Mouse (Mus musculus) left cerebral cortex, postnatal 10 days (tissue): Measurements from ENCODE around the gene Tgfbi. TPM values are rescaled to one million over a fixed set of nuclear protein-coding genes. Genes with fewer than 3 reads are reported as not detected.
A peak's percentile ranks its signal among the peaks of the same experiment; 100 is the strongest.

ENCODE experiments used
- DNase-seq, 2 experiments: peaks; one replicate each; pipeline ENCODE4 v3.0.0; 2021 to 2022; ENCODE audit warnings: low spot score in 2 of 2, mixed read lengths in 1 of 2; ENCODE audit errors: extremely low spot score in 1 of 2
- intact Hi-C: fragments of 180-260 bp; cut with DNase I; formaldehyde crosslinking; loops from one replicate; pipeline ENCODE4 v1.15.1; 2025
- total RNA-seq, 2 experiments: library from RNA; stranded (reverse); gene quantifications; 2 replicates each; pipeline ENCODE4 v1.2.3; 2021

Gene Tgfbi
- total RNA-seq, 2 experiments from 2014 or later, result 3.5 to 4.0 TPM

GRCm38 (mm10) chr13:56622201-56622757, 13.0 kb downstream of the Tgfbi start:
- no peak for DNase-seq
- intact Hi-C loops, result no loop called here

- no peak for DNase-seq
- intact Hi-C loops, result no loop called here
Observed at GRCm38 (mm10) chr13:56626524-56626923, 17.2 kb downstream of the Tgfbi start.

- DNase-seq, result no peak
- intact Hi-C loops, result no loop called here
Observed at GRCm38 (mm10) chr13:56630081-56630480, 20.8 kb downstream of the Tgfbi start.

- intact Hi-C loops, result no loop called here
- no peak for DNase-seq
Observed at GRCm38 (mm10) chr13:56630552-56630951, 21.2 kb downstream of the Tgfbi start.

- DNase-seq, result no peak
- intact Hi-C loops, result no loop called here
Observed at GRCm38 (mm10) chr13:56631332-56631731, 22.0 kb downstream of the Tgfbi start.

GRCm38 (mm10) chr13:56634139-56634615, 24.9 kb downstream of the Tgfbi start:
- no peak for DNase-seq
- intact Hi-C loops, result no loop called here

- intact Hi-C loops, result no loop called here
- peak in 1 of 2 experiments; percentile 51 for DNase-seq
Observed at GRCm38 (mm10) chr13:56634920-56635319, 25.6 kb downstream of the Tgfbi start.

- intact Hi-C loops, result no loop called here
- no peak for DNase-seq
Observed at GRCm38 (mm10) chr13:56637027-56637426, 27.7 kb downstream of the Tgfbi start.

- intact Hi-C loops, result loop anchor here (5.0 to 10.0 kb wide), 3 partner anchors 64 to 167 kb away; no protein-coding TSS in a partner anchor
- peak in 1 of 2 experiments; percentile 44 for DNase-seq
Observed at GRCm38 (mm10) chr13:56641746-56642145, 32.4 kb downstream of the Tgfbi start.

GRCm38 (mm10) chr13:56644031-56644430, 34.7 kb downstream of the Tgfbi start:
- intact Hi-C loops, result loop anchor here (5.0 to 10.0 kb wide), 3 partner anchors 67 to 169 kb away; no protein-coding TSS in a partner anchor
- DNase-seq, result no peak

- intact Hi-C loops, result loop anchor here (10.0 kb wide), 1 partner anchor 171 kb away; no protein-coding TSS in a partner anchor
- DNase-seq, result no peak
Observed at GRCm38 (mm10) chr13:56645744-56646143, 36.4 kb downstream of the Tgfbi start.

GRCm38 (mm10) chr13:56647597-56648405, 38.5 kb downstream of the Tgfbi start:
- peak in 1 of 2 experiments; percentile 82 for DNase-seq

GRCm38 (mm10) chr13:56650020-56650419, 40.7 kb downstream of the Tgfbi start:
- intact Hi-C loops, result no loop called here
- DNase-seq, result no peak

More at GRCm38 (mm10) chr13:56647597-56648405, 38.5 kb downstream of the Tgfbi start:
- intact Hi-C loops, result loop anchor here (10.0 kb wide), 1 partner anchor 173 kb away; no protein-coding TSS in a partner anchor

- DNase-seq, result no peak
- intact Hi-C loops, result no loop called here
Observed at GRCm38 (mm10) chr13:56652381-56652780, 43.1 kb downstream of the Tgfbi start.

GRCm38 (mm10) chr13:56654176-56654575, 44.9 kb downstream of the Tgfbi start:
- DNase-seq, result no peak

GRCm38 (mm10) chr13:56657946-56658512, 48.7 kb downstream of the Tgfbi start:
- intact Hi-C loops, result loop anchor here (5.0 kb wide), 1 partner anchor 101 kb away; no protein-coding TSS in a partner anchor
- DNase-seq, result peak; percentile 50 to 77

More at GRCm38 (mm10) chr13:56654176-56654575, 44.9 kb downstream of the Tgfbi start:
- intact Hi-C loops, result no loop called here

- DNase-seq, result peak in 1 of 2 experiments; percentile 38
- intact Hi-C loops, result loop anchor here (5.0 kb wide), 1 partner anchor 102 kb away; no protein-coding TSS in a partner anchor
Observed at GRCm38 (mm10) chr13:56658931-56659330, 49.6 kb downstream of the Tgfbi start.

- peak in 1 of 2 experiments; percentile 39 for DNase-seq
- intact Hi-C loops, result no loop called here
Observed at GRCm38 (mm10) chr13:56661914-56662621, 52.7 kb downstream of the Tgfbi start.
